Mouse (Mus musculus) stomach, embryonic 14.5 days (tissue): Measurements from ENCODE around the gene Podn. TPM values are rescaled to one million over a fixed set of nuclear protein-coding genes. Genes with fewer than 3 reads are reported as not detected.
"Not testable (repeated sequence)": the region's sequence is repeated elsewhere in the genome, so short reads cannot be mapped to it uniquely, and the experiment has no call there.

Source experiments
- ATAC-seq: fragments of 200-750 bp; cut with Nextera tagmentation; 2 replicates; pipeline ENCODE4 v1.8.0; 2017; ENCODE audit warnings: low read depth, moderate TSS enrichment; ENCODE audit not compliant: insufficient number of reproducible peaks, insufficient read depth, low FRiP score
- H3K27ac ChIP-seq: fragments of 300-500 bp; sonication (generic); 2 replicates; pipeline ENCODE4 v1.5.1; 2014; ENCODE audit warnings: mild to moderate bottlenecking, low read length, moderate library complexity, mixed read lengths
- H3K27me3 ChIP-seq: fragments of 300-500 bp; sonication (generic); 2 replicates; pipeline ENCODE4 v1.6.1; 2014; ENCODE audit warnings: low read length, control low read depth, mixed read lengths; ENCODE audit not compliant: control insufficient read depth, insufficient read depth
- H3K36me3 ChIP-seq: fragments of 300-500 bp; sonication (generic); 2 replicates; pipeline ENCODE4 v1.6.1; 2014; ENCODE audit warnings: mild to moderate bottlenecking, control low read depth, low read length, moderate library complexity, mixed read lengths; ENCODE audit not compliant: control insufficient read depth, insufficient read depth
- H3K4me1 ChIP-seq: fragments of 300-500 bp; sonication (generic); 2 replicates; pipeline ENCODE4 v1.6.1; 2014; ENCODE audit warnings: low read length, control low read depth, mixed read lengths; ENCODE audit not compliant: control insufficient read depth, insufficient read depth
- H3K4me2 ChIP-seq: fragments of 300-500 bp; sonication (generic); replicated peaks from 2 replicates; pipeline ENCODE4 v1.6.1; 2014; ENCODE audit warnings: low read depth, low read length, control low read depth
- H3K4me3 ChIP-seq: fragments of 300-500 bp; sonication (generic); 2 replicates; pipeline ENCODE4 v1.5.1; 2014; ENCODE audit warnings: low read depth, low read length, control low read depth
- H3K9ac ChIP-seq: fragments of 300-500 bp; sonication (generic); replicated peaks from 2 replicates; pipeline ENCODE4 v1.6.1; 2014; ENCODE audit warnings: low read depth, mild to moderate bottlenecking, control low read depth, low read length, moderate library complexity, mixed read lengths
- H3K9me3 ChIP-seq: fragments of 300-500 bp; sonication (generic); 2 replicates; pipeline ENCODE4 v1.6.1; 2016; ENCODE audit warnings: low read depth, low read length, control low read depth; ENCODE audit not compliant: control insufficient read depth
- WGBS: fragments of 180-500 bp; shearing (Covaris S2); extraction: QIAGEN DNeasy Blood & Tissue Kit; methylation state at CpG from one replicate; pipeline ENCODE4 v1.1.7; 2014; 5-methylcytosine and 5-hydroxymethylcytosine counted together
- polyA plus RNA-seq: library from polyadenylated mRNA; unstranded; fragments of >200 nt; fragmentation: Nextera tagmentation; extraction: Ambion mirVana; gene quantifications from 2 replicates; pipeline ENCODE4 v1.2.1, GENCODE M21; 2014

The Podn gene
- polyA plus RNA-seq: 3.4 and 5.5 TPM in 2 replicates

- WGBS: 87% methylated on average over 4 of the region's 4 CpGs
- H3K4me1 ChIP-seq: no peaks in the 10 kb centered on the region
Observed at GRCm38 (mm10) chr4:108096345-108096744, at the start of gene Podn. Gene Podn (minus strand): TSS chr4:108096445.

GRCm38 (mm10) chr4:108145554-108145953 lies 49.3 kb upstream of the Podn start:
- not testable (repeated sequence) for H3K9me3 ChIP-seq, H3K9ac ChIP-seq, H3K27ac ChIP-seq, H3K27me3 ChIP-seq, ATAC-seq, H3K36me3 ChIP-seq, H3K4me1 ChIP-seq, H3K4me3 ChIP-seq, H3K4me2 ChIP-seq
- 38% methylated on average over 3 of the region's 3 CpGs for WGBS

More at GRCm38 (mm10) chr4:108096345-108096744, at the start of gene Podn:
- Histone ChIP-seq H3K9ac (no peak within 1 kb of the TSS), H3K4me3 (no peak within 1 kb of the TSS), H3K27ac (no peak within 1 kb of the TSS), H3K4me2 (no peak within 1 kb of the TSS), H3K9me3 (no peaks in the 10 kb centered on the region), H3K36me3 (no peaks in the 10 kb centered on the region), H3K27me3 (no peaks in the 10 kb centered on the region)
- ATAC-seq: no peak

GRCm38 (mm10) chr4:108144880-108145279 lies 48.6 kb upstream of the Podn start, which contains the start of gene Scp2:
Gene Scp2 (minus strand): TSS chr4:108144998.
- H3K9ac ChIP-seq: no peak within 1 kb of the TSS
- no peak for ATAC-seq
- 81% methylated on average over 1 of the region's 1 CpGs for WGBS
- H3K27me3 ChIP-seq: no peaks in the 10 kb centered on the region
- no peaks in the 10 kb centered on the region for H3K36me3 ChIP-seq
- no peaks in the 10 kb centered on the region for H3K9me3 ChIP-seq
- no peak within 1 kb of the TSS for H3K4me2 ChIP-seq
- H3K27ac ChIP-seq: no peak within 1 kb of the TSS
- no peak within 1 kb of the TSS for H3K4me3 ChIP-seq
- no peaks in the 10 kb centered on the region for H3K4me1 ChIP-seq

GRCm38 (mm10) chr4:108143778-108144177 lies 47.5 kb upstream of the Podn start:
- ATAC-seq: no peak
- H3K27me3 ChIP-seq: no peaks in the 10 kb centered on the region
- no peak overlapping the region for H3K27ac ChIP-seq

GRCm38 (mm10) chr4:108143178-108143577 lies 46.9 kb upstream of the Podn start:
- H3K4me1 ChIP-seq, H3K9ac ChIP-seq, H3K9me3 ChIP-seq, H3K27ac ChIP-seq, H3K4me3 ChIP-seq, H3K36me3 ChIP-seq, H3K27me3 ChIP-seq, H3K4me2 ChIP-seq, ATAC-seq: not testable (repeated sequence)
- 84% methylated on average over 2 of the region's 2 CpGs for WGBS

More at GRCm38 (mm10) chr4:108143778-108144177, 47.5 kb upstream of the Podn start:
- Histone ChIP-seq H3K36me3 (no peaks in the 10 kb centered on the region), H3K4me1 (no peaks in the 10 kb centered on the region), H3K4me2 (no peak overlapping the region), H3K4me3 (no peak overlapping the region), H3K9ac (no peak overlapping the region), H3K9me3 (no peaks in the 10 kb centered on the region)

- Histone ChIP-seq H3K9me3 (no peaks in the 10 kb centered on the region), H3K4me3 (no peak overlapping the region), H3K27me3 (no peaks in the 10 kb centered on the region), H3K4me2 (no peak overlapping the region), H3K36me3 (no peaks in the 10 kb centered on the region), H3K27ac (no peak overlapping the region), H3K9ac (no peak overlapping the region), H3K4me1 (no peaks in the 10 kb centered on the region)
- 79% methylated on average over 5 of the region's 5 CpGs for WGBS
- no peak for ATAC-seq
Observed at GRCm38 (mm10) chr4:108136938-108137337, 40.7 kb upstream of the Podn start.

- no peak for ATAC-seq
- H3K36me3 ChIP-seq: no peaks in the 10 kb centered on the region
- H3K9me3 ChIP-seq: no peaks in the 10 kb centered on the region
- no peak overlapping the region for H3K4me2 ChIP-seq
- H3K27ac ChIP-seq: no peak overlapping the region
- H3K4me1 ChIP-seq: no peaks in the 10 kb centered on the region
- no peaks in the 10 kb centered on the region for H3K27me3 ChIP-seq
- WGBS: 85% methylated on average over 3 of the region's 3 CpGs
- H3K4me3 ChIP-seq: no peak overlapping the region
- H3K9ac ChIP-seq: no peak overlapping the region
Observed at GRCm38 (mm10) chr4:108130452-108130851, 34.2 kb upstream of the Podn start.

GRCm38 (mm10) chr4:108128339-108128738 lies 32.1 kb upstream of the Podn start:
- ATAC-seq: no peak

GRCm38 (mm10) chr4:108127516-108127915 lies 31.3 kb upstream of the Podn start:
- Histone ChIP-seq H3K36me3 (no peaks in the 10 kb centered on the region), H3K27ac (no peak overlapping the region), H3K27me3 (no peaks in the 10 kb centered on the region), H3K9me3 (no peaks in the 10 kb centered on the region), H3K4me1 (no peaks in the 10 kb centered on the region), H3K4me3 (no peak overlapping the region), H3K4me2 (no peak overlapping the region), H3K9ac (no peak overlapping the region)
- WGBS: 84% methylated on average over 5 of the region's 5 CpGs
- ATAC-seq: no peak

More at GRCm38 (mm10) chr4:108128339-108128738, 32.1 kb upstream of the Podn start:
- WGBS: 95% methylated on average over 2 of the region's 2 CpGs
- Histone ChIP-seq H3K9ac (no peak overlapping the region), H3K4me2 (no peak overlapping the region), H3K36me3 (no peaks in the 10 kb centered on the region), H3K4me3 (no peak overlapping the region), H3K4me1 (no peaks in the 10 kb centered on the region), H3K27ac (no peak overlapping the region), H3K9me3 (no peaks in the 10 kb centered on the region), H3K27me3 (no peaks in the 10 kb centered on the region)
